Mouse (Mus musculus) embryonic facial prominence, embryonic 10.5 days (tissue): ENCODE data around the gene Corin. TPM values are rescaled to one million over a fixed set of nuclear protein-coding genes. Genes with fewer than 3 reads are reported as not detected.

Experiments
- polyA plus RNA-seq: library from polyadenylated mRNA; unstranded; fragments of >200 nt; fragmentation: Nextera tagmentation; extraction: Ambion mirVana; gene quantifications from 2 replicates; pipeline ENCODE4 v1.2.1, GENCODE M21; 2016

Gene Corin
- polyA plus RNA-seq, 1 experiment from 2014 or later = 1.4 TPM

Other genes starting within 250 kb of the Corin start
- gene Nfxl1, start 55.2 kb upstream of the Corin start, polyA plus RNA-seq = 19.3 and 20.5 TPM in 2 replicates
- 1.2 and 1.3 TPM in 2 replicates for gene Zar1, start 76.8 kb upstream of the Corin start, polyA plus RNA-seq
- gene Gm5868, start 83.1 kb upstream of the Corin start, polyA plus RNA-seq = 1.1 and 2.0 TPM in 2 replicates
- not detected in 2 replicates for gene Cnga1, start 139.8 kb upstream of the Corin start, polyA plus RNA-seq
- 0.14 and 0.49 TPM in 2 replicates for gene Nipal1, start 143.3 kb upstream of the Corin start, polyA plus RNA-seq
- not detected in 2 replicates for gene Txk, start 248.3 kb upstream of the Corin start, polyA plus RNA-seq